Mouse (Mus musculus): Measurements from ENCODE around the gene Gm21915. TPM values are rescaled to one million over a fixed set of nuclear protein-coding genes. Genes with fewer than 3 reads are reported as not detected.

The Gm21915 gene
- polyA plus RNA-seq, 1 experiment from 2014 or later = not detected

DNA sequence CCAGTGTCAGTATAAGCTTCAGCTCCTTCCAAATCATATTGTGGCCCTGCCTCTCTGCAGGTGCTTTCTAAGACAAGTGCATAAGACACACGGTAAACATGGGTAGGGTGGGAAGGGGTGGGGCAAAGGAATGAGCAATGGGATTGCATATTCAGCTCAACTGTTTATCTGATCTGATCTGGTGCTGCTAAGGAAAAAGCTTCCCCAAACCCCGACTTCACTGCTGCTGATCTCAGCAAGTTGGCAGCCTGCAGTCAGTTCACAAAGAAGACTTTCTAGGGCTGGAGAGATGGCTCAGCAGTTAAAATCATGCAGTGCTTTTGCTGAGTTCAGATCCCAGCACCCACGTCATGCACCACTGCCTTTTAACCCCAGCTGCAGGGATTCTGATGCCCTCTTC is 39.6 kb downstream of the Gm21915 start:
- H3K9ac ChIP-seq (ENCODE audit: low read length) = no peak overlapping the region
- H3K4me3 ChIP-seq (ENCODE audit: low read depth, low read length) = no peak overlapping the region
- TF ChIP-seq EP300 (optimal IDR thresholded peaks at IDR 0.05) = no peak
- TF ChIP-seq CTCF (IDR thresholded peaks at IDR 0.05; ENCODE audit: low read depth) = no peak
- H3K27ac ChIP-seq (replicated peaks) = peak overlapping the region; percentile 35; the same call in 1 of the 2 replicates
- H3K27me3 ChIP-seq (ENCODE audit: control insufficient read depth, insufficient read depth, low read length) = no peaks in the 10 kb centered on the region
- WGBS = 20% methylated on average over 3 of the region's 3 CpGs
- no peak for DNase-seq (ENCODE audit: low spot score)
- no peaks in the 10 kb centered on the region for H3K36me3 ChIP-seq (ENCODE audit: control insufficient read depth, insufficient read depth, low read length)
- ATAC-seq (ENCODE audit: low FRiP score, low TSS enrichment) = no peak
- no peaks in the 10 kb centered on the region for H3K9me3 ChIP-seq (ENCODE audit: control insufficient read depth, low read length)
- no peaks in the 10 kb centered on the region for H3K4me1 ChIP-seq (replicated peaks; ENCODE audit: control insufficient read depth, insufficient read depth)
- no peak overlapping the region for H3K4me2 ChIP-seq (replicated peaks; ENCODE audit: low read depth)

DNA sequence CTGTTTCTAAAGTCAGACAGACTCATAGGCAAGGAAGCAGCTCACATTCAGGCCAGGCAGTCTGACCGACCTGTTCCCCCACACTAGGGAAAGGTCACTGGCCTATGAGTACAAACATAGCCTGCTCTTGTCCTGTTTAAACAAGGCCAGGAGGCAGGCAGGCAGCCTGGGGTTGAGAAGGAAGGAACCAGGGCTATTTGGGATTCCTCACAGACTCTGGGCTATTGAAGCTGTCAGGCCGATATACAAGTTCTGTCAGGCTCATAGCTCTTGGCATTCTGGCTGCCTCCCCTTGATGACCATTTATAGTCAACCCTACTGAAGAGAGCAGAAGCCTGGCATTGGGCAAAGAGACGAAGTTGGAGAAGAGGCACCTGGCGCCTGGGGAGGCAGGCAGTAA is 41.2 kb downstream of the Gm21915 start:
- H3K27me3 ChIP-seq (ENCODE audit: control insufficient read depth, insufficient read depth, low read length) = no peaks in the 10 kb centered on the region
- no peaks in the 10 kb centered on the region for H3K9me3 ChIP-seq (ENCODE audit: control insufficient read depth, low read length)
- TF ChIP-seq CTCF (IDR thresholded peaks at IDR 0.05; ENCODE audit: low read depth) (no peak), EP300 (optimal IDR thresholded peaks at IDR 0.05) (no peak)
- no peaks in the 10 kb centered on the region for H3K4me1 ChIP-seq (replicated peaks; ENCODE audit: control insufficient read depth, insufficient read depth)
- WGBS = 49% methylated on average over 4 of the region's 4 CpGs
- H3K4me3 ChIP-seq (ENCODE audit: low read depth, low read length) = no peak overlapping the region
- H3K4me2 ChIP-seq (replicated peaks; ENCODE audit: low read depth) = no peak overlapping the region
- H3K9ac ChIP-seq (ENCODE audit: low read length) = no peak overlapping the region
- no peaks in the 10 kb centered on the region for H3K36me3 ChIP-seq (ENCODE audit: control insufficient read depth, insufficient read depth, low read length)
- ATAC-seq (ENCODE audit: low FRiP score, low TSS enrichment) (peak; percentile 35; the same call in 1 of the 2 replicates), DNase-seq (ENCODE audit: low spot score) (no peak)
- peak overlapping the region; percentile 82 for H3K27ac ChIP-seq (replicated peaks)

DNA sequence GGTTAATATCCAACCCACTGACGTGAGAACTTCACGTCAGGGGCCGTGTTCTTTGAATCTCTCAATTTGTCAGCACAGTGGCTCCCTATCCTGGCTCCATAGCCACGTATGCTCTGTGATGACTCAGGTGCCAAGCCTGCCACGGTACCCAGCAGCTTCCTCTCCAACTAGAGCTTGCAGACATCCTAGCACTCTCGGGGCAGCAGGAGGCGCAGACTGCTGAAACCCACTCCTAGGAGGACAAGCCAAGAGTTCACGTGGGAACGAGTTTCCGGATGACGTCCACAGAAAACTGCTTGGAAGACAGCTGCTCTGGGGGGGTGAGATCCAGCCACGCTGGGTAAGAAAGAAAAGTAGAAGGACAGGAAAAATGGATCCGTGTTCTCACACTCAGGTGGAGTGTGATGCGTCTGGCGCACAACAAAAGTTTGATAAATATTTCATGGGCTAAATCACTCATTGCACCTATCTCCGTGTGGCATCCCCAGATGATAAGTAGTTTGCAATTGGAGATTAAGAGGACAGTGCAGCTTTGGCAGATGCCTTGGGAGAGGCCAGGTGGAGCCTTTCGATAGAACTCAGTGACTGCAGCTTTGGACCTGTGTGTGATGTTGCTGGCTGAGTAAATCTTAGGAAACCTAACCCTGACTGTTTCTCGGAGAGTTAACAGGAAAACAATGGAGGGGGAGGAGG is 46.9 kb downstream of the Gm21915 start:
- no peaks in the 10 kb centered on the region for H3K27me3 ChIP-seq (ENCODE audit: control insufficient read depth, insufficient read depth, low read length)
- no peak overlapping the region for H3K4me2 ChIP-seq (replicated peaks; ENCODE audit: low read depth)
- no peaks in the 10 kb centered on the region for H3K36me3 ChIP-seq (ENCODE audit: control insufficient read depth, insufficient read depth, low read length)
- peaks cover 4% of the 10 kb centered on the region; the same call in 1 of the 2 replicates for H3K4me1 ChIP-seq (replicated peaks; ENCODE audit: control insufficient read depth, insufficient read depth)
- TF ChIP-seq CTCF (IDR thresholded peaks at IDR 0.05; ENCODE audit: low read depth) (peak; percentile 56), EP300 (optimal IDR thresholded peaks at IDR 0.05) (no peak)
- ATAC-seq (ENCODE audit: low FRiP score, low TSS enrichment) = peak; percentile 64; the same call in 1 of the 2 replicates
- H3K9ac ChIP-seq (ENCODE audit: low read length) = no peak overlapping the region
- H3K4me3 ChIP-seq (ENCODE audit: low read depth, low read length) = no peak overlapping the region
- H3K9me3 ChIP-seq (ENCODE audit: control insufficient read depth, low read length) = no peaks in the 10 kb centered on the region
- DNase-seq (ENCODE audit: low spot score) = peak; percentile 34
- no peak overlapping the region for H3K27ac ChIP-seq (replicated peaks)
- WGBS = 42% methylated on average over 18 of the region's 18 CpGs

DNA sequence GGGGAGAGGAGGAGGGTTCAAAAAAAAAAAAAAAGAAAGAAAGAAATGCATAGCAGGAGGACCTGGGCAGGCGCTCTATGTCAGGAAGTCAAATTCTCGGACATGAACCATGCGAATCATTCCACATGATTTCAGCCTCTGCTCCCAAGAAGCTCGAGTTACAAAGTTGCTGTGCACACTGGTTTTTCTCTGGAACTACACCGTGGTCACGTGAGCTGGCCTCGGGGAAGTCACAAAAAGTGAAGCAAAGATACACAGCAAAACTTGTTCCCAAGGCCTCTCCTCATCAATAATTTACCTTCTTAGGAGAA is 47.4 kb downstream of the Gm21915 start:
- H3K36me3 ChIP-seq (ENCODE audit: control insufficient read depth, insufficient read depth, low read length) = no peaks in the 10 kb centered on the region
- no peak for TF ChIP-seq CTCF (IDR thresholded peaks at IDR 0.05; ENCODE audit: low read depth)
- TF ChIP-seq EP300 (optimal IDR thresholded peaks at IDR 0.05) = no peak
- WGBS = 21% methylated on average over 7 of the region's 7 CpGs
- H3K9me3 ChIP-seq (ENCODE audit: control insufficient read depth, low read length) = no peaks in the 10 kb centered on the region
- H3K4me3 ChIP-seq (ENCODE audit: low read depth, low read length) = no peak overlapping the region
- H3K4me2 ChIP-seq (replicated peaks; ENCODE audit: low read depth) = no peak overlapping the region
- H3K27me3 ChIP-seq (ENCODE audit: control insufficient read depth, insufficient read depth, low read length) = no peaks in the 10 kb centered on the region
- DNase-seq (ENCODE audit: low spot score) (no peak), ATAC-seq (ENCODE audit: low FRiP score, low TSS enrichment) (no peak)
- H3K9ac ChIP-seq (ENCODE audit: low read length) = no peak overlapping the region
- peaks cover 4% of the 10 kb centered on the region; the same call in 1 of the 2 replicates for H3K4me1 ChIP-seq (replicated peaks; ENCODE audit: control insufficient read depth, insufficient read depth)
- H3K27ac ChIP-seq (replicated peaks) = no peak overlapping the region

Other genes starting within 250 kb of the Gm21915 start
- 1.8 and 2.5 TPM in 2 replicates for gene Gramd1b, start 139.2 kb upstream of the Gm21915 start, polyA plus RNA-seq (2015; fragmentation: Nextera tagmentation; extraction: Ambion mirVana)
- 17.7 and 17.8 TPM in 2 replicates for gene Clmp, start 15.3 kb downstream of the Gm21915 start, polyA plus RNA-seq (2015; fragmentation: Nextera tagmentation; extraction: Ambion mirVana)
- 991 and 1,085 TPM in 2 replicates for gene Hspa8, start 130.4 kb downstream of the Gm21915 start, polyA plus RNA-seq (2015; fragmentation: Nextera tagmentation; extraction: Ambion mirVana)
- 0.04 TPM in 1 of 2 replicates, not detected in the other for gene Bsx, start 203.5 kb downstream of the Gm21915 start, polyA plus RNA-seq (2015; fragmentation: Nextera tagmentation; extraction: Ambion mirVana)